Mouse (Mus musculus): ENCODE measurements at regions not wholly inside any gene's neighbourhood (a gene's known extent, or its start where the extent isn't known, plus 50 kb on each side); places are given as distances from the start of the nearest gene placed in this dataset.

- no peak for ATAC-seq (ENCODE audit: insufficient number of reproducible peaks, low FRiP score, low TSS enrichment, low read depth)
- WGBS, result 7% methylated on average over 9 of the region's 9 CpGs
- no peak overlapping the region for H3K4me2 ChIP-seq
- no peaks in the 10 kb centered on the region for H3K36me3 ChIP-seq
- H3K9ac ChIP-seq, result no peak overlapping the region
- no peaks in the 10 kb centered on the region for H3K9me3 ChIP-seq
- H3K27me3 ChIP-seq, result no peaks in the 10 kb centered on the region
- H3K4me3 ChIP-seq, result no peak overlapping the region
- no peak overlapping the region for H3K27ac ChIP-seq
- H3K4me1 ChIP-seq, result no peaks in the 10 kb centered on the region
Observed at GRCm38 (mm10) chr4:7455130-7455529, 783.7 kb downstream of the Car8 start.

- Histone ChIP-seq H3K4me1 (no peaks in the 10 kb centered on the region), H3K4me3 (no peak overlapping the region), H3K9ac (no peak overlapping the region), H3K36me3 (no peaks in the 10 kb centered on the region), H3K27ac (no peak overlapping the region), H3K9me3 (no peaks in the 10 kb centered on the region), H3K27me3 (no peaks in the 10 kb centered on the region), H3K4me2 (no peak overlapping the region)
- no peak for ATAC-seq (ENCODE audit: insufficient number of reproducible peaks, low FRiP score, low TSS enrichment, low read depth)
- WGBS, result 71% methylated on average over 3 of the region's 3 CpGs
Observed at GRCm38 (mm10) chr4:7452678-7453077, 786.2 kb downstream of the Car8 start.

GRCm38 (mm10) chr4:7450991-7451390, 787.9 kb downstream of the Car8 start:
- no peak for ATAC-seq (ENCODE audit: insufficient number of reproducible peaks, low FRiP score, low TSS enrichment, low read depth)
- Histone ChIP-seq H3K36me3 (no peaks in the 10 kb centered on the region), H3K4me3 (no peak overlapping the region), H3K9ac (no peak overlapping the region), H3K4me1 (no peaks in the 10 kb centered on the region), H3K4me2 (no peak overlapping the region), H3K27me3 (no peaks in the 10 kb centered on the region), H3K27ac (no peak overlapping the region), H3K9me3 (no peaks in the 10 kb centered on the region)
- WGBS, result 75% methylated on average over 1 of the region's 1 CpGs

GRCm38 (mm10) chr4:7429308-7429707, 809.5 kb downstream of the Car8 start:
- Histone ChIP-seq H3K27me3 (no peaks in the 10 kb centered on the region), H3K4me3 (no peak overlapping the region), H3K4me2 (no peak overlapping the region), H3K9me3 (no peaks in the 10 kb centered on the region), H3K36me3 (no peaks in the 10 kb centered on the region), H3K9ac (no peak overlapping the region), H3K4me1 (no peaks in the 10 kb centered on the region), H3K27ac (no peak overlapping the region)
- no peak for ATAC-seq (ENCODE audit: insufficient number of reproducible peaks, low FRiP score, low TSS enrichment, low read depth)
- 80% methylated on average over 3 of the region's 3 CpGs for WGBS

GRCm38 (mm10) chr4:7424081-7424480, 814.8 kb downstream of the Car8 start:
- H3K9me3 ChIP-seq, result no peaks in the 10 kb centered on the region
- H3K4me3 ChIP-seq, result no peak overlapping the region

GRCm38 (mm10) chr4:7423204-7423603, 815.6 kb downstream of the Car8 start:
- no peak overlapping the region for H3K4me2 ChIP-seq
- no peak overlapping the region for H3K9ac ChIP-seq
- H3K36me3 ChIP-seq, result no peaks in the 10 kb centered on the region
- no peak overlapping the region for H3K27ac ChIP-seq
- ATAC-seq (ENCODE audit: insufficient number of reproducible peaks, low FRiP score, low TSS enrichment, low read depth), result no peak
- no peaks in the 10 kb centered on the region for H3K27me3 ChIP-seq
- 72% methylated on average over 4 of the region's 4 CpGs for WGBS
- no peak overlapping the region for H3K4me3 ChIP-seq
- H3K4me1 ChIP-seq, result no peaks in the 10 kb centered on the region
- no peaks in the 10 kb centered on the region for H3K9me3 ChIP-seq

More at GRCm38 (mm10) chr4:7424081-7424480, 814.8 kb downstream of the Car8 start:
- Histone ChIP-seq H3K4me2 (no peak overlapping the region), H3K4me1 (no peaks in the 10 kb centered on the region), H3K36me3 (no peaks in the 10 kb centered on the region), H3K27ac (no peak overlapping the region), H3K27me3 (no peaks in the 10 kb centered on the region), H3K9ac (no peak overlapping the region)
- no peak for ATAC-seq (ENCODE audit: insufficient number of reproducible peaks, low FRiP score, low TSS enrichment, low read depth)

GRCm38 (mm10) chr4:7422787-7423186, 816.1 kb downstream of the Car8 start:
- no peaks in the 10 kb centered on the region for H3K4me1 ChIP-seq
- WGBS, result 70% methylated on average over 3 of the region's 3 CpGs
- H3K27me3 ChIP-seq, result no peaks in the 10 kb centered on the region
- H3K27ac ChIP-seq, result no peak overlapping the region
- no peak overlapping the region for H3K4me2 ChIP-seq
- no peaks in the 10 kb centered on the region for H3K36me3 ChIP-seq
- ATAC-seq (ENCODE audit: insufficient number of reproducible peaks, low FRiP score, low TSS enrichment, low read depth), result no peak
- no peaks in the 10 kb centered on the region for H3K9me3 ChIP-seq
- H3K4me3 ChIP-seq, result no peak overlapping the region
- no peak overlapping the region for H3K9ac ChIP-seq

- H3K4me2 ChIP-seq, result no peak overlapping the region
- H3K4me3 ChIP-seq, result no peak overlapping the region
- H3K4me1 ChIP-seq, result no peaks in the 10 kb centered on the region
- WGBS, result 71% methylated on average over 2 of the region's 2 CpGs
- H3K9ac ChIP-seq, result no peak overlapping the region
- H3K27me3 ChIP-seq, result no peaks in the 10 kb centered on the region
- H3K36me3 ChIP-seq, result no peaks in the 10 kb centered on the region
- H3K27ac ChIP-seq, result no peak overlapping the region
- H3K9me3 ChIP-seq, result no peaks in the 10 kb centered on the region
- no peak for ATAC-seq (ENCODE audit: insufficient number of reproducible peaks, low FRiP score, low TSS enrichment, low read depth)
Observed at GRCm38 (mm10) chr4:7414301-7414700, 824.5 kb downstream of the Car8 start.

GRCm38 (mm10) chr4:7392696-7393095, 846.1 kb downstream of the Car8 start:
- Histone ChIP-seq H3K4me2 (no peak overlapping the region), H3K4me1 (no peaks in the 10 kb centered on the region), H3K4me3 (no peak overlapping the region), H3K27ac (no peak overlapping the region), H3K36me3 (no peaks in the 10 kb centered on the region), H3K9ac (no peak overlapping the region), H3K27me3 (no peaks in the 10 kb centered on the region), H3K9me3 (no peaks in the 10 kb centered on the region)
- 67% methylated on average over 1 of the region's 1 CpGs for WGBS
- ATAC-seq (ENCODE audit: insufficient number of reproducible peaks, low FRiP score, low TSS enrichment, low read depth), result no peak

GRCm38 (mm10) chr4:7391596-7391995, 847.2 kb downstream of the Car8 start:
- no peaks in the 10 kb centered on the region for H3K27me3 ChIP-seq
- H3K4me1 ChIP-seq, result no peaks in the 10 kb centered on the region
- H3K9me3 ChIP-seq, result no peaks in the 10 kb centered on the region
- ATAC-seq (ENCODE audit: insufficient number of reproducible peaks, low FRiP score, low TSS enrichment, low read depth), result no peak
- no peak overlapping the region for H3K4me2 ChIP-seq
- no peaks in the 10 kb centered on the region for H3K36me3 ChIP-seq
- WGBS, result 79% methylated on average over 7 of the region's 7 CpGs
- no peak overlapping the region for H3K27ac ChIP-seq
- H3K4me3 ChIP-seq, result no peak overlapping the region
- H3K9ac ChIP-seq, result no peak overlapping the region

GRCm38 (mm10) chr4:7385069-7385468, 853.8 kb downstream of the Car8 start:
- Histone ChIP-seq H3K9me3 (no peaks in the 10 kb centered on the region), H3K36me3 (no peaks in the 10 kb centered on the region), H3K27ac (no peak overlapping the region), H3K9ac (no peak overlapping the region), H3K4me1 (no peaks in the 10 kb centered on the region), H3K4me2 (no peak overlapping the region), H3K4me3 (no peak overlapping the region), H3K27me3 (no peaks in the 10 kb centered on the region)
- ATAC-seq (ENCODE audit: insufficient number of reproducible peaks, low FRiP score, low TSS enrichment, low read depth), result no peak

GRCm38 (mm10) chr4:7379996-7380395, 858.8 kb downstream of the Car8 start:
- 0 out of 2 replicates have a peak, but pooled peaks have one; percentile 48 for ATAC-seq (ENCODE audit: insufficient number of reproducible peaks, low FRiP score, low TSS enrichment, low read depth)
- H3K9ac ChIP-seq, result no peak overlapping the region

GRCm38 (mm10) chr4:7364238-7365040, 874.4 kb downstream of the Car8 start:
- WGBS, result 78% methylated on average over 3 of the region's 3 CpGs
- H3K27ac ChIP-seq, result no peak overlapping the region
- H3K9ac ChIP-seq, result no peak overlapping the region
- H3K9me3 ChIP-seq, result no peaks in the 10 kb centered on the region
- no peak for ATAC-seq (ENCODE audit: insufficient number of reproducible peaks, low FRiP score, low TSS enrichment, low read depth)
- H3K4me2 ChIP-seq, result no peak overlapping the region
- no peaks in the 10 kb centered on the region for H3K36me3 ChIP-seq
- no peaks in the 10 kb centered on the region for H3K27me3 ChIP-seq
- H3K4me1 ChIP-seq, result no peaks in the 10 kb centered on the region
- no peak overlapping the region for H3K4me3 ChIP-seq

More at GRCm38 (mm10) chr4:7379996-7380395, 858.8 kb downstream of the Car8 start:
- H3K4me3 ChIP-seq, result no peak overlapping the region
- H3K27ac ChIP-seq, result no peak overlapping the region
- H3K9me3 ChIP-seq, result no peaks in the 10 kb centered on the region
- H3K4me2 ChIP-seq, result no peak overlapping the region
- WGBS, result 21% methylated on average over 2 of the region's 2 CpGs
- no peaks in the 10 kb centered on the region for H3K36me3 ChIP-seq
- no peaks in the 10 kb centered on the region for H3K4me1 ChIP-seq
- no peaks in the 10 kb centered on the region for H3K27me3 ChIP-seq

Measured in limb, embryonic 15.5 days (tissue).